Mouse (Mus musculus) testis, adult 2 months (tissue): ENCODE data around the gene Ncbp3.

Experiments
- CTCF ChIP-seq: fragments of 200-500 bp; IDR thresholded peaks from 2 replicates; pipeline ENCODE4 v1.5.1; 2012; ENCODE audit warnings: low read depth, mild to moderate bottlenecking, inconsistent platforms, low read length, moderate library complexity; ENCODE audit not compliant: control insufficient read depth, insufficient read depth, insufficient replicate concordance
- POLR2A ChIP-seq: fragments of 200-500 bp; IDR thresholded peaks from 2 replicates; pipeline ENCODE4 v1.6.1; 2012; ENCODE audit warnings: low read depth, mild to moderate bottlenecking, inconsistent platforms, low read length, moderate library complexity; ENCODE audit not compliant: control insufficient read depth

DNA sequence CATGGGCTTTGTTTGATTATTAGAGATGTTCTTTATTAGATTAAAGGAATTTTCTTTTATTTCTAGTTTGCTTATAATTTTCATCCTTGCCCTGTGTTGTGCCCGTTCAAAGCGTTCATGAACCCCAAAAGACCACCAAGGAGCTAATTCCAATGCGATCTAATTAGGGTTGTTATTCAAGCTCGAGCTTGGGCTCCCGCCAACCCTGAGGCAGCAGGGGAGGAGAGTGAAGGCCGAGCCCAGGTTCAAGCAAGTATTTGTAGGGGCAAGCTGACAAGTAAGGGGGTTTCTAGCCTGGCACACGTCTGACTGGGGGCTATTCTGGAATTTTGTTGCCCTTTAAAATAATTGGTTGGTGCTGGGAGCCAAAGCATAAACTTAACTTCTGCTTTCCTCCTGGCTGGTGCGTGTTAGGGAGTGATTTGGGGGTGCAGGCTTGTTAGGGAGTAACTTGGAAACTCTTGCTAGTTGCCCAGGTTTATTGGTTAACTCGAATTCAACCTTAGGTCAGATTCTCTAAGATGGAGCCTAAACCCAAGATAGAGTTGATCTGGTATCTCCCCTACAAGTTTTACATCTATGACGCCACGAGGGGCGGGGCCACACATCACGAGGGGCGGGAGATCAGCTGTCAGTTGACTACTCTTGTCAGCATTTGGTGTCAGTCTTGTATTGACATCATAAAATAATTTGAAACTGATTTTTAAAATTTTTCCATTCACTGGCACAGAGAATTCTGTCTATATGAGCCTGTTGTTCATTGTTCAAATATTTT lies 52.6 kb downstream of the Ncbp3 start:
- TF ChIP-seq POLR2A (no peak), CTCF (no peak)
